Mouse (Mus musculus) lung, postnatal 0 days (tissue): ENCODE data around the gene Gm33543. TPM values are rescaled to one million over a fixed set of nuclear protein-coding genes. Genes with fewer than 3 reads are reported as not detected.

Experiments used
- ATAC-seq: fragments of 200-750 bp; cut with Nextera tagmentation; 2 replicates; pipeline ENCODE4 v1.8.0; 2017; ENCODE audit warnings: moderate library complexity
- DNase-seq: peaks from one replicate; pipeline ENCODE4 v3.0.0-alpha.2; 2016; ENCODE audit warnings: low spot score
- H3K27ac ChIP-seq: fragments of 300-500 bp; sonication (generic); 2 replicates; pipeline ENCODE4 v1.5.1; 2014; ENCODE audit warnings: antibody characterized with exemption, mild to moderate bottlenecking, low read length, mixed read lengths
- H3K27me3 ChIP-seq: fragments of 300-500 bp; sonication (generic); replicated peaks from 2 replicates; pipeline ENCODE4 v1.6.1; 2014; ENCODE audit warnings: low read length, mixed read lengths; ENCODE audit not compliant: insufficient read depth
- H3K36me3 ChIP-seq: fragments of 300-500 bp; sonication (generic); 2 replicates; pipeline ENCODE4 v1.6.1; 2014; ENCODE audit warnings: low read length, mixed read lengths; ENCODE audit not compliant: insufficient read depth
- H3K4me1 ChIP-seq: fragments of 300-500 bp; sonication (generic); 2 replicates; pipeline ENCODE4 v1.6.1; 2014; ENCODE audit warnings: antibody characterized with exemption, low read depth, low read length, mixed read lengths; ENCODE audit not compliant: insufficient read depth
- H3K4me2 ChIP-seq: fragments of 300-500 bp; sonication (generic); replicated peaks from 2 replicates; pipeline ENCODE4 v1.6.1; 2014; ENCODE audit warnings: low read depth, mild to moderate bottlenecking, low read length, moderate library complexity, mixed read lengths
- H3K4me3 ChIP-seq: fragments of 300-500 bp; sonication (generic); 2 replicates; pipeline ENCODE4 v1.5.1; 2014; ENCODE audit warnings: low read depth, low read length
- H3K9ac ChIP-seq: fragments of 300-500 bp; sonication (generic); replicated peaks from 2 replicates; pipeline ENCODE4 v1.6.1; 2014; ENCODE audit warnings: low read depth, mild to moderate bottlenecking
- H3K9me3 ChIP-seq: fragments of 300-500 bp; sonication (generic); 2 replicates; pipeline ENCODE4 v1.6.1; 2016; ENCODE audit warnings: low read length, mixed read lengths
- CTCF ChIP-seq: IDR thresholded peaks from 2 replicates; pipeline ENCODE4 v1.5.1; 2016; ENCODE audit warnings: antibody characterized with exemption, mild to moderate bottlenecking
- EP300 ChIP-seq: IDR thresholded peaks from 2 replicates; pipeline ENCODE4 v1.6.1; 2016; ENCODE audit warnings: antibody characterized with exemption, mild to moderate bottlenecking, control low read depth
- WGBS: fragments of 180-500 bp; shearing (Covaris S2); extraction: QIAGEN DNeasy Blood & Tissue Kit; methylation state at CpG from one replicate; pipeline ENCODE4 v1.1.7; 2014; 5-methylcytosine and 5-hydroxymethylcytosine counted together
- polyA plus RNA-seq: library from polyadenylated mRNA; unstranded; fragments of >200 nt; fragmentation: Nextera tagmentation; extraction: Ambion mirVana; gene quantifications from 2 replicates; pipeline ENCODE4 v1.2.1, GENCODE M21; 2015

Gm33543 gene
- polyA plus RNA-seq, 1 experiment from 2014 or later = not detected

DNA sequence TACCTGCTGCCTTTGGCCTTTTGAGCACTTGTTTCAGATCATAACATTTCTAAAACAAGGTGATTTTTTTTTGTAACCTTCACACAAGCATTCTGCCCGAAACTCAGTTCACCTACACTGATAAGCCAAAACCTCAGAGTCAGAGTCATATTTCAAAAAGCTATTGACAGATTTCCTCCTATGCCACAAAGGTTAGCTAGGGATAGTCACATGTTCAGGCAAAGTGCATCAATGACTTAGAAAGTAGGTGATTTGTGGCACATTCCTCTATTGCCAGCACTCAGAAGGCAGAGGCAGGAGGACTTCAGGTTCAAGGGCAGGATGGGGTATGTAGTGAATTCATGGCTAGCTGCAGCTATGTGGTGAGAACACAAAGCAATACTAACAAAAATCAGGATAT is 65.7 kb downstream of the Gm33543 start:
- Histone ChIP-seq H3K36me3 (no peaks in the 10 kb centered on the region), H3K27me3 (no peaks in the 10 kb centered on the region), H3K4me1 (0 out of 2 replicates have a peak, but pooled peaks cover 5% of the 10 kb centered on the region), H3K27ac (no peak overlapping the region), H3K4me3 (no peak overlapping the region), H3K4me2 (no peak overlapping the region), H3K9ac (no peak overlapping the region), H3K9me3 (no peaks in the 10 kb centered on the region)
- 61% methylated on average over 1 of the region's 1 CpGs for WGBS
- DNase-seq (no peak), ATAC-seq (no peak)
- TF ChIP-seq EP300 (no peak), CTCF (no peak)

DNA sequence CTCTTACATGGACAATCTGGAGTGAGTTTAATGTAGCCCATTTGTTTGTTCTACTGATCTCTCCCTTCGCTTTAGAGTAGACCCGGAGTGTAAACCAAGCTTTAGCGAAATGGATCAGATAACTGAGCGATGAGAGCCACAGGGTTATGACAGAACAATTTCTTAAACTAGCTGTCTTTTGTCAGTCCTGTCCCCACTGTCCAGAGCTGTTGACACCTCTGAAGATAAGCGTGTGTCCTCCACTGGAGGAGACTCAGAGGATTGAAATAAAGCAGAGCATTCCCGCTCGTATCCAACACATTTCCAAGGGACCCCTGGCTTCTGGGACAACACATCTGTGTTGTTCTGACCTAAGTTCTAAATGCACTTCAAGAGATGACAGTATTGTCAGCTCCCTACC is 67.9 kb downstream of the Gm33543 start:
- DNase-seq = no peak
- ATAC-seq = no peak
- Histone ChIP-seq H3K27ac (no peak overlapping the region), H3K9ac (no peak overlapping the region), H3K36me3 (no peaks in the 10 kb centered on the region), H3K27me3 (no peaks in the 10 kb centered on the region), H3K4me2 (no peak overlapping the region), H3K4me1 (0 out of 2 replicates have a peak, but pooled peaks cover 3% of the 10 kb centered on the region), H3K4me3 (no peak overlapping the region), H3K9me3 (no peaks in the 10 kb centered on the region)
- TF ChIP-seq CTCF (no peak), EP300 (no peak)
- 60% methylated on average over 7 of the region's 7 CpGs for WGBS

DNA sequence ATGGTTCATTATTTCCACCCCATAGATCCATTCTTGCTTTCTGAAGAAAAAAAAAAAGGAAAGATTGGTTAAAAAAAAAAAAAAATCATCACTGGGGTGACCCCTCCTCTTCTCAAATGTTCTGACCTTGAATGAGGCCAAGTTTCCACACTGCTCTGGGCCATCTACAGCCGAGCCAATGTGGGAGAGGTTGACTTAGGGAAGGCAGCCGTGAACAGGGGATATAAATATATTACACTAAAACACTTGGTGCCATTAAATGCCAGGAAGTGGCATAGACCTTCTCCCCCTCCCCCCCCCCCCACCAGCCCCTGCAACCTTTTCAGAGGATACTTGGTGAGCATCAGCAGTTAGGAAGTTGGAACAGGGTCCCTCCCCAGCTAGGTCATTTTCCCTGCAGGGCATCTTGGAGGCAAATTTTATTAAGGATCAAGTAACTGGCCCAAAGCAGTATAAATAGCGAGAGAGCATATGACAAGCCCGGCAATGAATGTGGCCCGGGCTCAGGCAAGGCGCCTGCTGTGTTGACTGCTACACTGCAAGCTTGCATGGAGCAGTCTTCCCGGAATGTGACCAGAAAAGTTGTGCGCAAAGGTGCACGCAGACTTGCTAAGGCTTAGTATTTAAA is 68.6 kb downstream of the Gm33543 start:
- no peaks in the 10 kb centered on the region for H3K4me1 ChIP-seq
- DNase-seq (no peak), ATAC-seq (no peak)
- WGBS = 73% methylated on average over 9 of the region's 9 CpGs
- no peak overlapping the region for H3K4me2 ChIP-seq
- no peaks in the 10 kb centered on the region for H3K9me3 ChIP-seq
- H3K9ac ChIP-seq = no peak overlapping the region
- no peak for TF ChIP-seq CTCF
- TF ChIP-seq EP300 = no peak
- no peak overlapping the region for H3K4me3 ChIP-seq
- H3K27me3 ChIP-seq = no peaks in the 10 kb centered on the region
- no peaks in the 10 kb centered on the region for H3K36me3 ChIP-seq
- H3K27ac ChIP-seq = no peak overlapping the region

Other genes with a start within 250 kb of the Gm33543 start
- not detected in 2 replicates for gene Anapc15-ps, start 169.5 kb downstream of the Gm33543 start, polyA plus RNA-seq
- gene Eea1, start 97.7 kb upstream of the Gm33543 start, polyA plus RNA-seq = 27.5 and 29.1 TPM in 2 replicates